Mouse (Mus musculus): ENCODE measurements around the gene Klhl23. TPM values are rescaled to one million over a fixed set of nuclear protein-coding genes. Genes with fewer than 3 reads are reported as not detected.

The Klhl23 gene
- polyA plus RNA-seq, 1 experiment from 2014 or later, result 64.5 TPM

GRCm38 (mm10) chr2:69837996-69838395 lies 16.3 kb downstream of the Klhl23 start:
- Histone ChIP-seq H3K27me3 (no peaks in the 10 kb centered on the region), H3K4me3 (no peak overlapping the region), H3K9me3 (no peaks in the 10 kb centered on the region), H3K4me1 (peaks cover 3% of the 10 kb centered on the region), H3K4me2 (replicated peaks) (no peak overlapping the region), H3K36me3 (peaks cover 32% of the 10 kb centered on the region), H3K27ac (replicated peaks) (no peak overlapping the region), H3K9ac (replicated peaks) (no peak overlapping the region)
- 29% methylated on average over 3 of the region's 3 CpGs for WGBS
- no peak for ATAC-seq (replicated peaks)

- Histone ChIP-seq H3K4me2 (replicated peaks) (no peak overlapping the region), H3K4me1 (peaks cover 3% of the 10 kb centered on the region), H3K9ac (replicated peaks) (no peak overlapping the region), H3K36me3 (peaks cover 25% of the 10 kb centered on the region), H3K9me3 (no peaks in the 10 kb centered on the region), H3K4me3 (no peak overlapping the region), H3K27me3 (no peaks in the 10 kb centered on the region), H3K27ac (replicated peaks) (no peak overlapping the region)
- no peak for ATAC-seq (replicated peaks)
These were observed 17.0 kb downstream of the Klhl23 start for GRCm38 (mm10) chr2:69838707-69839106.

GRCm38 (mm10) chr2:69840261-69840660 lies 18.5 kb downstream of the Klhl23 start:
- Histone ChIP-seq H3K4me1 (peaks cover 3% of the 10 kb centered on the region), H3K9me3 (no peaks in the 10 kb centered on the region), H3K27me3 (no peaks in the 10 kb centered on the region), H3K4me2 (replicated peaks) (no peak overlapping the region), H3K9ac (replicated peaks) (no peak overlapping the region), H3K27ac (replicated peaks) (0 out of 2 replicates have a peak overlapping the region, but pooled peaks have one; percentile 11), H3K36me3 (peaks cover 12% of the 10 kb centered on the region), H3K4me3 (no peak overlapping the region)
- no peak for ATAC-seq (replicated peaks)
- 20% methylated on average over 6 of the region's 6 CpGs for WGBS

DNA sequence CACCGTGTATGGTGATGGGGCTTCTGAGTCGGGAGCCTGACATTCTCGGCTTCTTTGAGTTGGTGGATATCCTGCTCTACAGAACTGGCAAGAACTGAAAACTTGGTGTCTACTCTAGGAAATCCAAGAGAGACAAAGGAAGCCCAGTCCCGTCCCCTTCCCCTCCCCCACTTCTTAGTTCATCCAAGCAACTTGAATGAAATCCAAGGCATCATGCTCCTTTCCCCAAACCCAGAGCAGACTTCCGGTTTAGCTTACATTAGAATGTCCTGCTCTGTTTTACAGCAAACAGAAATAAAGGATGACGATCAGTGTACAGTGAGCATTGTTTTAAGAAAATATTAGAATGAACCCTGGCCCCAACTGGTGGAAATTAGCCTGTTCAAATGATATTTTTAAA lies 27.5 kb downstream of the Klhl23 start:
- H3K36me3 ChIP-seq, result no peaks in the 10 kb centered on the region
- H3K27ac ChIP-seq (replicated peaks), result no peak overlapping the region
- H3K27me3 ChIP-seq, result no peaks in the 10 kb centered on the region
- H3K4me1 ChIP-seq, result no peaks in the 10 kb centered on the region
- no peaks in the 10 kb centered on the region for H3K9me3 ChIP-seq
- 62% methylated on average over 6 of the region's 6 CpGs for WGBS
- H3K4me2 ChIP-seq (replicated peaks), result no peak overlapping the region
- H3K4me3 ChIP-seq, result no peak overlapping the region
- no peak overlapping the region for H3K9ac ChIP-seq (replicated peaks)
- no peak for ATAC-seq (replicated peaks)

DNA sequence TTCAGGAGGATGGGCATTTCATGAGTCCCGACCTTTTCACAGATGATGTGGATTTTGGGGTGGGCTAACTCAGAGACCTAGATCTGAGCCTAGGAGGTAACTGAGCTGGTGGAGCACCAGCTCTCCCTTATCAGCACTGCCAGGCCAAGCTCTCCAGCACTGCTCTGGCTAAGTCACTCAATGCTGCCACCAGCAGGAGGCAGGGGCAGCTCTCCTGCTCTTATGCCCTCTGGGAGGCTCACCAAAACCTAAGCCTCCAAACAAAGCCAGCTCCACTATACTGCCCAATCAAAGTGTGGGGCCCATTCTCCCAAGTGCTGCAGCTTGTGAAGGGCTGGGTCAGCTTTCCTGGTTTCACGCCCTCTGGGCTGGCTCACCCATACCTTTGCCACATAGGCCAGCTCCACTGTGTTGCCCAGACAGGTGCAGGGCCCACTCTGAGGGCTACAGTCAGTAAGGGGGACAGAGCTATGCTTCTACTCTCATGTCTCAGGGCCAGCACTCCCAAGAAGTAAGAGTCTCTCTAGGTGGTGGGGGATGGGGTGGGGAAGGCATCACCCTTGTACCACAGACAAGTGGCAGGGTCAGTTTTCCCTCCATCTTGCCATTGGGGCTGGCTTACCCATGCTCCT lies 29.8 kb downstream of the Klhl23 start:
- no peaks in the 10 kb centered on the region for H3K9me3 ChIP-seq
- H3K9ac ChIP-seq (replicated peaks), result no peak overlapping the region
- no peaks in the 10 kb centered on the region for H3K27me3 ChIP-seq
- no peak overlapping the region for H3K4me2 ChIP-seq (replicated peaks)
- H3K4me3 ChIP-seq, result no peak overlapping the region
- H3K4me1 ChIP-seq, result no peaks in the 10 kb centered on the region
- H3K27ac ChIP-seq (replicated peaks), result no peak overlapping the region
- ATAC-seq (replicated peaks), result no peak
- H3K36me3 ChIP-seq, result no peaks in the 10 kb centered on the region
- WGBS, result 50% methylated on average over 2 of the region's 2 CpGs

DNA sequence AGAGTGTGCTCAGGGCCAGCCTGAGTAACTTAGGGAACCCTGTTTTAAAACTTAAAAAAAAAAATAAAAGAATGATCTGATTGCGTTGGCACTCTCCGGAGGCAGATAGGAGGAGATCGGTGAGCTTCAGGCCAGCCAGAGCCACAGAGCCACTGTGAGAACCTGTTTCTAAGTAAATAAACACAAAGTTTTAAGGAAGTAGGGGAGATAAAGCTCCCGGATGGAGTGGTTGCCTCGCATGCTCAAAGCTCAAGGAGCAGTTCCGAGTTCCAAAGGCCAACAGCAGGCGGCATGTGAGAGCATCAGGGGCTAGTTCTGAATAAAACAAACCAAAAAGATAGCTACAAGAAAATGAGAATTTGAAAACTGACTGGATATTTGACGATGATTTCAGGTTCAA lies 34.6 kb downstream of the Klhl23 start:
- Histone ChIP-seq H3K9ac (replicated peaks) (no peak overlapping the region), H3K4me1 (peaks cover 4% of the 10 kb centered on the region; the same call in 1 of the 2 replicates), H3K4me2 (replicated peaks) (no peak overlapping the region), H3K4me3 (no peak overlapping the region), H3K9me3 (no peaks in the 10 kb centered on the region), H3K27me3 (no peaks in the 10 kb centered on the region), H3K27ac (replicated peaks) (no peak overlapping the region), H3K36me3 (no peaks in the 10 kb centered on the region)
- no peak for ATAC-seq (replicated peaks)
- 73% methylated on average over 8 of the region's 8 CpGs for WGBS

DNA sequence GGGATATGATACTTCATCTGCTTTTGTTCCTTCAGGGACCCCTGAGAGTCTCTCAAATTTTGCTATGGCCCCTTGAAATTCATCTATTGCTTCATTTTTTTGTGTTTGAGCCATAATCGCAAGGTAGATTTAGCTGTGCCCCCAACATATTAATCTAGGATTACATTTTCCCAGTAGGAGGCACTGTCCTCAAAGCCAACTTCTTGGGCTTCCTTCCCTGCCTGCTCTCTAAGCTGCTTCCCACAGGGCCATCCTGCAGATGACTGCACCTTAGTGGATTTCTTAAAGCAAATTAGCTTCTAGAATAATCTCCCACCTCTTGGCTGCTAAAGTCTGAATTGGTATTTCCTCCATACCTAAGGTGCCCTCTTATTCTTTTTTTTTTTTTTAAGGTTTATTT lies 36.1 kb downstream of the Klhl23 start:
- H3K9me3 ChIP-seq, result no peaks in the 10 kb centered on the region
- no peaks in the 10 kb centered on the region for H3K36me3 ChIP-seq
- H3K4me3 ChIP-seq, result no peak overlapping the region
- H3K9ac ChIP-seq (replicated peaks), result no peak overlapping the region
- ATAC-seq (replicated peaks), result no peak
- peaks cover 12% of the 10 kb centered on the region for H3K4me1 ChIP-seq
- 82% methylated on average over 1 of the region's 1 CpGs for WGBS
- H3K27me3 ChIP-seq, result no peaks in the 10 kb centered on the region
- no peak overlapping the region for H3K4me2 ChIP-seq (replicated peaks)
- no peak overlapping the region for H3K27ac ChIP-seq (replicated peaks)

- 12% methylated on average over 13 of the region's 13 CpGs for WGBS
- Histone ChIP-seq H3K27ac (replicated peaks) (peak overlapping the region; percentile 82), H3K36me3 (peaks cover 7% of the 10 kb centered on the region; the same call in 1 of the 2 replicates), H3K9me3 (no peaks in the 10 kb centered on the region), H3K27me3 (no peaks in the 10 kb centered on the region), H3K4me1 (peaks cover 29% of the 10 kb centered on the region), H3K9ac (replicated peaks) (peak overlapping the region; percentile 100), H3K4me2 (replicated peaks) (peak overlapping the region; percentile 70), H3K4me3 (peak overlapping the region; percentile 92)
- peak; percentile 81 for ATAC-seq (replicated peaks)
These were observed 39.3 kb downstream of the Klhl23 start for GRCm38 (mm10) chr2:69860972-69861452.

- Histone ChIP-seq H3K36me3 (peaks cover 12% of the 10 kb centered on the region; the same call in 1 of the 2 replicates), H3K9me3 (no peaks in the 10 kb centered on the region), H3K4me1 (peaks cover 29% of the 10 kb centered on the region), H3K9ac (replicated peaks) (peak within 1 kb of the TSS; percentile 100), H3K4me2 (replicated peaks) (peak within 1 kb of the TSS; percentile 81), H3K4me3 (peak within 1 kb of the TSS; percentile 92), H3K27ac (replicated peaks) (peak within 1 kb of the TSS; percentile 82), H3K27me3 (no peaks in the 10 kb centered on the region)
- under 1% methylated on average over 66 of the region's 66 CpGs for WGBS
- ATAC-seq (replicated peaks), result peak; percentile 96
These were observed 39.8 kb downstream of the Klhl23 start, which contains the start of gene Ssb for GRCm38 (mm10) chr2:69861485-69862091. TSS of gene Ssb (plus strand) at chr2:69861562.

GRCm38 (mm10) chr2:69862117-69862657 lies 40.4 kb downstream of the Klhl23 start:
- peak overlapping the region; percentile 81 for H3K4me2 ChIP-seq (replicated peaks)
- H3K36me3 ChIP-seq, result peaks cover 17% of the 10 kb centered on the region
- ATAC-seq (replicated peaks), result no peak
- WGBS, result 2% methylated on average over 13 of the region's 13 CpGs
- no peaks in the 10 kb centered on the region for H3K9me3 ChIP-seq
- peak overlapping the region; percentile 100 for H3K9ac ChIP-seq (replicated peaks)
- no peaks in the 10 kb centered on the region for H3K27me3 ChIP-seq
- H3K27ac ChIP-seq (replicated peaks), result peak overlapping the region; percentile 82; the same call in 1 of the 2 replicates
- H3K4me1 ChIP-seq, result peaks cover 29% of the 10 kb centered on the region
- peak overlapping the region; percentile 92 for H3K4me3 ChIP-seq

DNA sequence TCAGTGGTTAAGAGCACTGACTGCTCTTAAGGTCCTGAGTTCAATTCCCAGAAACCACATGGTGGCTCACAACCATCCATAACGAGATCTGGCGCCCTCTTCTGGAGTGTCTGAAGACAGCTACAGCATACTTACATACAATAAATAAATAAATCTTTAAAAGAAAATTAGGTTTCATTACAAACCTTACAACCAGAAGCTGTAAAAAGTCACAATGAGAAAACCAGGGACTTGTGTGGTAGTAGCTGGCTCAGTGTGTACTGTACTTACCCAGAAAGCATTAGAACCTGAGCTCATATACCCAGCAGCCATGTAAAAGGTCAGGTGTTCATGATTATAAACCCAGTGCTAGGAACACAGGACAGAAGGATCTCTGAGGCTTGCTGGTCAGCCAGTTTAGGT lies 62.2 kb downstream of the Klhl23 start:
- Histone ChIP-seq H3K9ac (replicated peaks) (no peak overlapping the region), H3K4me2 (replicated peaks) (no peak overlapping the region)
- 75% methylated on average over 2 of the region's 2 CpGs for WGBS

GRCm38 (mm10) chr2:69884581-69884980 lies 62.8 kb downstream of the Klhl23 start:
- Histone ChIP-seq H3K9me3 (no peaks in the 10 kb centered on the region), H3K27me3 (no peaks in the 10 kb centered on the region), H3K4me1 (peaks cover 13% of the 10 kb centered on the region), H3K9ac (replicated peaks) (peak overlapping the region; percentile 63; the same call in 1 of the 2 replicates), H3K4me3 (peak overlapping the region; percentile 56), H3K27ac (replicated peaks) (no peak overlapping the region), H3K36me3 (no peaks in the 10 kb centered on the region), H3K4me2 (replicated peaks) (peak overlapping the region; percentile 57)
- no peak for ATAC-seq (replicated peaks)
- 62% methylated on average over 6 of the region's 6 CpGs for WGBS

More for the DNA sequence above, 62.2 kb downstream of the Klhl23 start:
- H3K27ac ChIP-seq (replicated peaks), result no peak overlapping the region
- H3K36me3 ChIP-seq, result no peaks in the 10 kb centered on the region
- no peak for ATAC-seq (replicated peaks)
- H3K4me3 ChIP-seq, result no peak overlapping the region
- H3K27me3 ChIP-seq, result no peaks in the 10 kb centered on the region
- H3K9me3 ChIP-seq, result no peaks in the 10 kb centered on the region
- peaks cover 13% of the 10 kb centered on the region for H3K4me1 ChIP-seq
